Mouse (Mus musculus) megakaryocyte, embryonic 14.5 days (primary cell): ENCODE results near the gene Plin4.

Source experiments
- FLI1 ChIP-seq: IDR thresholded peaks from 2 replicates; pipeline ENCODE4 v1.6.1; 2012; ENCODE audit warnings: low read length, inconsistent platforms, mixed read lengths
- GATA1 ChIP-seq: IDR thresholded peaks from 3 replicates; pipeline ENCODE4 v1.6.1; 2012; ENCODE audit warnings: mixed read lengths, low read length, inconsistent platforms, borderline replicate concordance

DNA sequence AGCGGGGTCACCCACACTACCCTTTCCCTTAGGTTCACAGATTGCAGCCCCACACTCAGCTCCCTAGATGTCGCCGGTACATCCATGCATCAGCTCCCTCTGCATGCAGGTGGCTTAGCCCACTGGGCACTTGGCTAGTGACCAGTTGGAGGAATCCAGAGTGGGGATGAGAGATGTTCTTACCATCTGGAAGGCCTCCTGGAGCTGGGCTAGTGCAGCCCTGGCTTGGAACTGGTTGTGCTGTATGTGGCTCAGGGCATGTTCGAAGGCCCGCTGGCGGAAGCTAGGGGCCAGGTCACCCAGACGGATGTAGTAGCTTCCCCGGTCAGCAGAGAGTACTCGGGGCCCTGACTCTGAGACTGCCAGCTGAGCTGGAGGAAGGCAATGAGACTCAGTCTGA is 6.7 kb downstream of the Plin4 start:
- TF ChIP-seq FLI1 (no peak), GATA1 (no peak)
